Mouse (Mus musculus): ENCODE data around the gene Mark3. TPM values are rescaled to one million over a fixed set of nuclear protein-coding genes. Genes with fewer than 3 reads are reported as not detected.

The Mark3 gene
- polyA plus RNA-seq, 1 experiment, result 42.1 TPM

DNA sequence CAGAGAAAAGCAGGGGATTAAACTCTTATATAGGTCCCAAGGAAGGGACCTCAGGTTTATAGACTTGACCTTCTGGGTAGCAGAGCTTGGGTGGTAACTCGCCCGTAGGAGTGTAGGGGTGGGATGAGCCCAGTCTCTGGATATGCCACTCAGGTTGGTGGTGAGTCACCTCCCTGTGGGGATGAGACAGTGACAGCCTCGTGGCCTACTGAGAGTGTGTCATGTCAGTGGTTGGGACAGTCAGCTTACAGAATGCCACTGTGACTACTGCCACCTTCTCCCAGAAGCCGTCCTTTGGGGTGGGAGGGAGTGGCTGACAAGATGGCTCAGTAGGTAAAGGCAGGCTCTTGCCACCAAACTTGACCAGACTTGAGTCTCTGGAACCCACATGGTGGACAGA lies 112.1 kb downstream of the Mark3 start:
- Histone ChIP-seq H3ac (ENCODE audit: control insufficient read depth, insufficient read length) (no peak overlapping the region), H3K27me3 (ENCODE audit: control insufficient read depth, insufficient read depth, insufficient read length) (no peaks in the 10 kb centered on the region), H3K36me3 (ENCODE audit: control insufficient read depth, insufficient read depth) (peaks cover 5% of the 10 kb centered on the region), H3K79me2 (ENCODE audit: control insufficient read depth, insufficient read depth) (no peaks in the 10 kb centered on the region), H3K4me3 (no peak overlapping the region), H3K4me2 (ENCODE audit: low read depth) (no peak overlapping the region)
- peak; percentile 40 for TF ChIP-seq POLR2AphosphoS2 (IDR thresholded peaks at IDR 0.05; ENCODE audit: insufficient read length, low read depth)
- TF ChIP-seq SRF (IDR thresholded peaks at IDR 0.05; ENCODE audit: control insufficient read depth, insufficient read length, low read depth), result no peak
- TF ChIP-seq USF1 (IDR thresholded peaks at IDR 0.05; ENCODE audit: low read depth), result no peak
- no peak for TF ChIP-seq MAX (IDR thresholded peaks at IDR 0.05; ENCODE audit: low read depth)
- TF ChIP-seq POLR2A (IDR thresholded peaks at IDR 0.05; ENCODE audit: insufficient read length, low read depth), result no peak
- TF ChIP-seq MYOG (IDR thresholded peaks at IDR 0.05; ENCODE audit: control insufficient read depth in 1 of 3, insufficient read depth in 1 of 3, insufficient read length in 2 of 3, low read depth in 2 of 3), result no peak
- TF ChIP-seq TCF3 (IDR thresholded peaks at IDR 0.05; ENCODE audit: insufficient read length, low read depth), result no peak
- no peak for TF ChIP-seq E2F4 (IDR thresholded peaks at IDR 0.05; ENCODE audit: insufficient read depth)

DNA sequence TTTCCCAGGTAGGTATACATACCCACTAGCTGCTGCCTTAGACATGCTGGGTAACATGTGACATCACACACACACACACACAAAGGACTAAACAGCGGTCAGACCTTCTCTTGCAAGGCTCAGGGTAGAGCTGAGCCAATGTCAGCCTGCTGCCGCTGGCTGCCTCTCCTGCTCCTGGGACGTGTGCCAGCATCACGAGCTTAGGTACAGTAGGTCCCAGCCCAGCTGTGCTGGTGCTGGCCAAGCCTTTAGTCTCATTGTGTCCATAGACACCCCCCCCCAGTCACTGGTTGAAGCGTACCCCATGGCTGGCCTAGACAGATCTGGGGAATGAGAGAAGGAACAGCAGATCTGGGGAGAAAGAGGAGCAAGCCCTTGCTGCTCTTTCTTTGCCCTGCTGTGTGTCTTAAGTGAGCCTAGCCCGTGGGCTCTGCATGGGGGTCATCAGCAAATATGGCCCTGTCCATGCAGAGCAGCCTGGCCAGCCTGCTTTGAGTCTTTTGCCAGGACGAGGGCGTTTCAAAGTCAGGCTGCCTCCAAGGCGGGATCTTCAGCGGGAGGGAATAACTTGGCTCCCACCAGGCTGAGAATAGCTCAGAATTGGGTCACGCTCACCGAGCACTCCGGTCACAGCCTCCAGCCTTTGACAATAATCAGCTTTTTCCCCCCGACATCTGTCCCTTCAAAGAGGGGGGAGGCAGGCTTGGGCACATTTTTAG lies 113.2 kb downstream of the Mark3 start:
- Histone ChIP-seq H3K4me3 (no peak overlapping the region), H3K4me2 (ENCODE audit: low read depth) (no peak overlapping the region), H3K79me2 (ENCODE audit: control insufficient read depth, insufficient read depth) (no peaks in the 10 kb centered on the region), H3K36me3 (ENCODE audit: control insufficient read depth, insufficient read depth) (peaks cover 5% of the 10 kb centered on the region), H3K27me3 (ENCODE audit: control insufficient read depth, insufficient read depth, insufficient read length) (no peaks in the 10 kb centered on the region), H3ac (ENCODE audit: control insufficient read depth, insufficient read length) (no peak overlapping the region)
- TF ChIP-seq CEBPB (IDR thresholded peaks at IDR 0.05; ENCODE audit: insufficient read depth, poor library complexity, severe bottlenecking) (no peak), E2F4 (IDR thresholded peaks at IDR 0.05; ENCODE audit: insufficient read depth) (no peak), TCF3 (IDR thresholded peaks at IDR 0.05; ENCODE audit: insufficient read length, low read depth) (no peak), MYOD1 (IDR thresholded peaks at IDR 0.05; ENCODE audit: control insufficient read depth in 1 of 3, insufficient read length in 2 of 3, low read depth in 2 of 3) (no peak), MYOG (IDR thresholded peaks at IDR 0.05; ENCODE audit: control insufficient read depth in 1 of 3, insufficient read depth in 1 of 3, insufficient read length in 2 of 3, low read depth in 2 of 3) (no peak), USF1 (IDR thresholded peaks at IDR 0.05; ENCODE audit: low read depth) (no peak), POLR2AphosphoS2 (IDR thresholded peaks at IDR 0.05; ENCODE audit: insufficient read length, low read depth) (no peak), TCF12 (IDR thresholded peaks at IDR 0.05; ENCODE audit: insufficient read depth, poor library complexity, severe bottlenecking) (no peak), MAX (IDR thresholded peaks at IDR 0.05; ENCODE audit: low read depth) (no peak), SRF (IDR thresholded peaks at IDR 0.05; ENCODE audit: control insufficient read depth, insufficient read length, low read depth) (no peak), POLR2A (IDR thresholded peaks at IDR 0.05; ENCODE audit: insufficient read length, low read depth) (no peak), REST (IDR thresholded peaks at IDR 0.05; ENCODE audit: insufficient read depth, insufficient read length) (no peak)

DNA sequence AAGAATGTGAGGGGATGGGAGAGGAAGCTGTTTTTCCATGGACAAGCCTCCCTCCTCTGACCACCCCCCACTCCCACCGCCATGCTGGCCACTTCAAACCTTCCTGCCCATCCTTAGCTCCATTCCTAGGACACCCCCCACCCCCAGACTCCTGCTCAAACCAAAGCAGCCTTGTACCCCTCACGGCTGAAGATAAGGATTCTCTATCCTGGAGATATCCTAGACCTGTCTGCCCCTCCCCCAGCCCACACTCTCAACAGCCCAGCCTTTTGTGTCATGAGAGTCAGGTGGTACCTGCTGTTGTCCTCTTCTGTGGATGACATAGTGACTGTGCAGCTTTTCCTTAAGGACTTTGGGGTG lies 113.7 kb downstream of the Mark3 start:
- TF ChIP-seq SRF (IDR thresholded peaks at IDR 0.05; ENCODE audit: control insufficient read depth, insufficient read length, low read depth) (no peak), REST (IDR thresholded peaks at IDR 0.05; ENCODE audit: insufficient read depth, insufficient read length) (no peak), TCF3 (IDR thresholded peaks at IDR 0.05; ENCODE audit: insufficient read length, low read depth) (no peak), E2F4 (IDR thresholded peaks at IDR 0.05; ENCODE audit: insufficient read depth) (no peak), POLR2A (IDR thresholded peaks at IDR 0.05; ENCODE audit: insufficient read length, low read depth) (no peak), MYOG (IDR thresholded peaks at IDR 0.05; ENCODE audit: control insufficient read depth in 1 of 3, insufficient read depth in 1 of 3, insufficient read length in 2 of 3, low read depth in 2 of 3) (no peak), MYOD1 (IDR thresholded peaks at IDR 0.05; ENCODE audit: control insufficient read depth in 1 of 3, insufficient read length in 2 of 3, low read depth in 2 of 3) (no peak), USF1 (IDR thresholded peaks at IDR 0.05; ENCODE audit: low read depth) (no peak), POLR2AphosphoS2 (IDR thresholded peaks at IDR 0.05; ENCODE audit: insufficient read length, low read depth) (no peak), MAX (IDR thresholded peaks at IDR 0.05; ENCODE audit: low read depth) (no peak), TCF12 (IDR thresholded peaks at IDR 0.05; ENCODE audit: insufficient read depth, poor library complexity, severe bottlenecking) (no peak)
- peaks cover 5% of the 10 kb centered on the region for H3K36me3 ChIP-seq (ENCODE audit: control insufficient read depth, insufficient read depth)

DNA sequence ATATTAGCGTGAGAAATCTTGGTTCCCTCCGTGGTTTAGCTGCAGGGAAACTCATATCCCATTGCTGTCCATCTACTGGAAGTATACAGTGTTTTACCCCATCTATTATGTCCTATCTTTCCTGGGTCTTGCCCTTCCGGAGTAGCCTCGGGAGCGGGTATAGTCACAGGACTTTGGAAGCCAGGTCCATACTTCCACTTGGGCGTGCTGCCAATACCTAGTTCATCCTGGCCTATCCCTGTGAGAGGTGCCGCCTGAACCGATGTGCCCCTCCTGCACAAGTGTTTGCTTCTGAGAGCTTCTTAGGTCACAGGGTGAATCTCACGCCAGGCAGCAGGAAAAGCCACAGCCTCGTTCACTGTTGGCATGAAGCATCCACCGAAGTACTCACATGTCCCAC lies 115.1 kb downstream of the Mark3 start:
- Histone ChIP-seq H3K79me2 (ENCODE audit: control insufficient read depth, insufficient read depth) (no peaks in the 10 kb centered on the region), H3K4me3 (no peak overlapping the region), H3ac (ENCODE audit: control insufficient read depth, insufficient read length) (no peak overlapping the region), H3K36me3 (ENCODE audit: control insufficient read depth, insufficient read depth) (no peaks in the 10 kb centered on the region), H3K4me2 (ENCODE audit: low read depth) (no peak overlapping the region), H3K27me3 (ENCODE audit: control insufficient read depth, insufficient read depth, insufficient read length) (no peaks in the 10 kb centered on the region)
- TF ChIP-seq E2F4 (IDR thresholded peaks at IDR 0.05; ENCODE audit: insufficient read depth), result no peak
- no peak for TF ChIP-seq USF1 (IDR thresholded peaks at IDR 0.05; ENCODE audit: low read depth)
- no peak for TF ChIP-seq SRF (IDR thresholded peaks at IDR 0.05; ENCODE audit: control insufficient read depth, insufficient read length, low read depth)
- no peak for TF ChIP-seq MYOD1 (IDR thresholded peaks at IDR 0.05; ENCODE audit: control insufficient read depth in 1 of 3, insufficient read length in 2 of 3, low read depth in 2 of 3)
- no peak for TF ChIP-seq POLR2AphosphoS2 (IDR thresholded peaks at IDR 0.05; ENCODE audit: insufficient read length, low read depth)
- TF ChIP-seq MYOG (IDR thresholded peaks at IDR 0.05; ENCODE audit: control insufficient read depth in 1 of 3, insufficient read depth in 1 of 3, insufficient read length in 2 of 3, low read depth in 2 of 3), result no peak
- TF ChIP-seq POLR2A (IDR thresholded peaks at IDR 0.05; ENCODE audit: insufficient read length, low read depth), result no peak
- TF ChIP-seq TCF12 (IDR thresholded peaks at IDR 0.05; ENCODE audit: insufficient read depth, poor library complexity, severe bottlenecking), result no peak
- TF ChIP-seq CEBPB (IDR thresholded peaks at IDR 0.05; ENCODE audit: insufficient read depth, poor library complexity, severe bottlenecking), result no peak
- TF ChIP-seq MAX (IDR thresholded peaks at IDR 0.05; ENCODE audit: low read depth), result no peak
- no peak for TF ChIP-seq REST (IDR thresholded peaks at IDR 0.05; ENCODE audit: insufficient read depth, insufficient read length)
- TF ChIP-seq TCF3 (IDR thresholded peaks at IDR 0.05; ENCODE audit: insufficient read length, low read depth), result no peak

More for the DNA sequence above, 113.7 kb downstream of the Mark3 start:
- Histone ChIP-seq H3K4me3 (no peak overlapping the region), H3K4me2 (ENCODE audit: low read depth) (no peak overlapping the region), H3K27me3 (ENCODE audit: control insufficient read depth, insufficient read depth, insufficient read length) (no peaks in the 10 kb centered on the region), H3K79me2 (ENCODE audit: control insufficient read depth, insufficient read depth) (no peaks in the 10 kb centered on the region), H3ac (ENCODE audit: control insufficient read depth, insufficient read length) (no peak overlapping the region)

All from myocyte (in vitro differentiated cells).